Mouse (Mus musculus): ENCODE measurements at regions not wholly inside any gene's neighbourhood (a gene's known extent, or its start where the extent isn't known, plus 50 kb on each side); places are given as distances from the start of the nearest gene placed in this dataset.
"Not testable (repeated sequence)": the region's sequence is repeated elsewhere in the genome, so short reads cannot be mapped to it uniquely, and the experiment has no call there.

GRCm38 (mm10) chr8:114006587-114006986 is 126.8 kb upstream of the Nudt7 start:
- CTCF ChIA-PET, result interaction anchor here in 1 of 4 experiments (0.6 kb wide), 1 partner anchor 107 kb away, joined by 3 read pairs; no protein-coding TSS in a partner anchor
- POLR2A ChIA-PET, result no interaction called here

- POLR2A ChIA-PET, result no interaction called here
- CTCF ChIA-PET, result interaction anchor here in 1 of 4 experiments (0.6 kb wide), 1 partner anchor 653 kb away, joined by 3 read pairs; no protein-coding TSS in a partner anchor
Observed at GRCm38 (mm10) chr8:114007103-114007502, 126.3 kb upstream of the Nudt7 start.

GRCm38 (mm10) chr8:114018364-114018763 is 115.0 kb upstream of the Nudt7 start:
- ChIA-PET POLR2A (no interaction called here), CTCF (interaction anchor here in 3 of 4 experiments (0.5 to 1.0 kb wide), 4 partner anchors 10 to 1576 kb away, joined by 3 to 5 read pairs (median 4); no protein-coding TSS in a partner anchor)

- CTCF ChIA-PET, POLR2A ChIA-PET: not testable (repeated sequence)
Observed at GRCm38 (mm10) chr8:114030141-114030540, 103.2 kb upstream of the Nudt7 start.

GRCm38 (mm10) chr8:114052426-114052825 is 80.9 kb upstream of the Nudt7 start:
- POLR2A ChIA-PET, result no interaction called here
- CTCF ChIA-PET, result no interaction called here

- POLR2A ChIA-PET, result no interaction called here
- CTCF ChIA-PET, result interaction anchor here in 3 of 4 experiments (0.6 to 1.7 kb wide), 5 partner anchors 11 to 399 kb away, joined by 3 to 7 read pairs (median 6); no protein-coding TSS in a partner anchor
Observed at GRCm38 (mm10) chr8:114063566-114063965, 69.8 kb upstream of the Nudt7 start.

GRCm38 (mm10) chr8:114072330-114072729 is 61.0 kb upstream of the Nudt7 start:
- ChIA-PET CTCF (interaction anchor here in 3 of 4 experiments (0.5 to 1.2 kb wide), 4 partner anchors 9 to 270 kb away, joined by 3 to 9 read pairs (median 4); no protein-coding TSS in a partner anchor), POLR2A (no interaction called here)

GRCm38 (mm10) chr8:114074122-114074521 is 59.2 kb upstream of the Nudt7 start:
- ChIA-PET POLR2A (interaction anchor here in 3 of 4 experiments (0.5 to 1.2 kb wide), 4 partner anchors 293 to 410 kb away, joined by 3 read pairs; partner anchors contain the start of gene Wwox (in 1 of the 3)), CTCF (interaction anchor here (0.5 to 1.8 kb wide), 38 partner anchors 9 to 1526 kb away, joined by 3 to 46 read pairs (median 4); partner anchors contain the start of gene Wwox (in 4 of the 4))

GRCm38 (mm10) chr8:114076701-114077100 is 56.7 kb upstream of the Nudt7 start:
- ChIA-PET CTCF (interaction anchor here in 2 of 4 experiments (1.1 to 2.4 kb wide), 4 partner anchors 11 to 363 kb away, joined by 3 to 8 read pairs (median 6); partner anchors contain the start of gene Wwox (in 1 of the 2)), POLR2A (no interaction called here)

- ChIA-PET POLR2A (interaction anchor here in 3 of 4 experiments (0.6 to 1.1 kb wide), 5 partner anchors 14 to 469 kb away, joined by 3 to 7 read pairs (median 3); no protein-coding TSS in a partner anchor), CTCF (interaction anchor here (0.5 to 2.3 kb wide), 38 partner anchors 9 to 973 kb away, joined by 3 to 25 read pairs (median 5); partner anchors contain the start of gene Wwox (in 4 of the 4))
Observed at GRCm38 (mm10) chr8:114081049-114081756, 52.2 kb upstream of the Nudt7 start.

- POLR2A ChIA-PET, result no interaction called here
- CTCF ChIA-PET, result interaction anchor here in 3 of 4 experiments (0.9 to 2.3 kb wide), 10 partner anchors 95 to 417 kb away, joined by 3 to 25 read pairs (median 5); partner anchors contain the start of gene Wwox (in 2 of the 3)
Observed at GRCm38 (mm10) chr8:114081757-114082059, 51.6 kb upstream of the Nudt7 start.
